Mouse (Mus musculus): Measurements from ENCODE around the gene Apoe. TPM values are rescaled to one million over a fixed set of nuclear protein-coding genes. Genes with fewer than 3 reads are reported as not detected.

Gene Apoe
- polyA plus RNA-seq, 1 experiment from 2014 or later: 4,229 TPM

GRCm38 (mm10) chr7:19668947-19669721, 29.9 kb downstream of the Apoe start:
- peaks cover 18% of the 10 kb centered on the region for H3K4me1 ChIP-seq (ENCODE audit: control insufficient read depth, low read depth, low read length)
- H3K4me3 ChIP-seq (ENCODE audit: low read depth, low read length): no peak overlapping the region
- no peaks in the 10 kb centered on the region for H3K36me3 ChIP-seq (ENCODE audit: control insufficient read depth, insufficient read depth)
- H3K4me2 ChIP-seq (ENCODE audit: low read depth, low read length): peak overlapping the region; percentile 42
- H3K9me3 ChIP-seq (replicated peaks; ENCODE audit: control insufficient read depth, low read length): no peaks in the 10 kb centered on the region
- WGBS (ENCODE audit: insufficient replicate concordance): 4% methylated on average over 10 of the region's 10 CpGs
- H3K27ac ChIP-seq (ENCODE audit: low read length): peak overlapping the region; percentile 88
- no peaks in the 10 kb centered on the region for H3K27me3 ChIP-seq (ENCODE audit: control insufficient read depth, insufficient read depth, low read depth, low read length)
- ATAC-seq (ENCODE audit: low read depth): peak; percentile 42
- peak overlapping the region; percentile 39; the same call in 1 of the 2 replicates for H3K9ac ChIP-seq (ENCODE audit: low read depth, low read length)

GRCm38 (mm10) chr7:19667434-19667833, 31.6 kb downstream of the Apoe start:
- no peaks in the 10 kb centered on the region for H3K9me3 ChIP-seq (replicated peaks; ENCODE audit: control insufficient read depth, low read length)
- peak overlapping the region; percentile 25 for H3K27ac ChIP-seq (ENCODE audit: low read length)
- WGBS (ENCODE audit: insufficient replicate concordance): 45% methylated on average over 2 of the region's 2 CpGs
- no peak overlapping the region for H3K4me3 ChIP-seq (ENCODE audit: low read depth, low read length)
- no peak overlapping the region for H3K9ac ChIP-seq (ENCODE audit: low read depth, low read length)
- no peaks in the 10 kb centered on the region for H3K27me3 ChIP-seq (ENCODE audit: control insufficient read depth, insufficient read depth, low read depth, low read length)
- ATAC-seq (ENCODE audit: low read depth): no peak
- no peak overlapping the region for H3K4me2 ChIP-seq (ENCODE audit: low read depth, low read length)
- H3K4me1 ChIP-seq (ENCODE audit: control insufficient read depth, low read depth, low read length): peaks cover 31% of the 10 kb centered on the region
- no peaks in the 10 kb centered on the region for H3K36me3 ChIP-seq (ENCODE audit: control insufficient read depth, insufficient read depth)

GRCm38 (mm10) chr7:19666750-19667149, 32.2 kb downstream of the Apoe start:
- H3K4me3 ChIP-seq (ENCODE audit: low read depth, low read length): no peak overlapping the region
- H3K27me3 ChIP-seq (ENCODE audit: control insufficient read depth, insufficient read depth, low read depth, low read length): no peaks in the 10 kb centered on the region
- H3K27ac ChIP-seq (ENCODE audit: low read length): peak overlapping the region; percentile 25
- no peak overlapping the region for H3K9ac ChIP-seq (ENCODE audit: low read depth, low read length)
- 68% methylated on average over 3 of the region's 3 CpGs for WGBS (ENCODE audit: insufficient replicate concordance)
- H3K36me3 ChIP-seq (ENCODE audit: control insufficient read depth, insufficient read depth): 0 out of 2 replicates have a peak, but pooled peaks cover 2% of the 10 kb centered on the region
- peaks cover 31% of the 10 kb centered on the region for H3K4me1 ChIP-seq (ENCODE audit: control insufficient read depth, low read depth, low read length)
- H3K9me3 ChIP-seq (replicated peaks; ENCODE audit: control insufficient read depth, low read length): no peaks in the 10 kb centered on the region
- ATAC-seq (ENCODE audit: low read depth): no peak
- H3K4me2 ChIP-seq (ENCODE audit: low read depth, low read length): no peak overlapping the region

- peak within 1 kb of the TSS; percentile 97 for H3K9ac ChIP-seq (ENCODE audit: low read depth, low read length)
- peak; percentile 89 for ATAC-seq (ENCODE audit: low read depth)
Observed at GRCm38 (mm10) chr7:19664955-19665841, 33.8 kb downstream of the Apoe start, which contains the start of gene Clptm1. Gene Clptm1 (minus strand): TSS chr7:19665033.

GRCm38 (mm10) chr7:19664455-19664954, 34.5 kb downstream of the Apoe start:
- H3K9ac ChIP-seq (ENCODE audit: low read depth, low read length): peak overlapping the region; percentile 97
- peak overlapping the region; percentile 98 for H3K4me3 ChIP-seq (ENCODE audit: low read depth, low read length)
- no peaks in the 10 kb centered on the region for H3K9me3 ChIP-seq (replicated peaks; ENCODE audit: control insufficient read depth, low read length)
- 0 out of 2 replicates have a peak, but pooled peaks cover 2% of the 10 kb centered on the region for H3K36me3 ChIP-seq (ENCODE audit: control insufficient read depth, insufficient read depth)
- peak; percentile 46 for ATAC-seq (ENCODE audit: low read depth)
- WGBS (ENCODE audit: insufficient replicate concordance): 0% methylated on average over 37 of the region's 37 CpGs
- H3K27ac ChIP-seq (ENCODE audit: low read length): peak overlapping the region; percentile 71
- H3K4me2 ChIP-seq (ENCODE audit: low read depth, low read length): peak overlapping the region; percentile 87
- no peaks in the 10 kb centered on the region for H3K27me3 ChIP-seq (ENCODE audit: control insufficient read depth, insufficient read depth, low read depth, low read length)
- peaks cover 31% of the 10 kb centered on the region for H3K4me1 ChIP-seq (ENCODE audit: control insufficient read depth, low read depth, low read length)

More at GRCm38 (mm10) chr7:19664955-19665841, 33.8 kb downstream of the Apoe start, which contains the start of gene Clptm1:
- Histone ChIP-seq H3K4me1 (ENCODE audit: control insufficient read depth, low read depth, low read length) (peaks cover 31% of the 10 kb centered on the region), H3K9me3 (replicated peaks; ENCODE audit: control insufficient read depth, low read length) (no peaks in the 10 kb centered on the region), H3K4me2 (ENCODE audit: low read depth, low read length) (peak within 1 kb of the TSS; percentile 87), H3K36me3 (ENCODE audit: control insufficient read depth, insufficient read depth) (0 out of 2 replicates have a peak, but pooled peaks cover 2% of the 10 kb centered on the region), H3K27ac (ENCODE audit: low read length) (peak within 1 kb of the TSS; percentile 95), H3K4me3 (ENCODE audit: low read depth, low read length) (peak within 1 kb of the TSS; percentile 98), H3K27me3 (ENCODE audit: control insufficient read depth, insufficient read depth, low read depth, low read length) (no peaks in the 10 kb centered on the region)
- under 1% methylated on average over 53 of the region's 63 CpGs for WGBS (ENCODE audit: insufficient replicate concordance)

DNA sequence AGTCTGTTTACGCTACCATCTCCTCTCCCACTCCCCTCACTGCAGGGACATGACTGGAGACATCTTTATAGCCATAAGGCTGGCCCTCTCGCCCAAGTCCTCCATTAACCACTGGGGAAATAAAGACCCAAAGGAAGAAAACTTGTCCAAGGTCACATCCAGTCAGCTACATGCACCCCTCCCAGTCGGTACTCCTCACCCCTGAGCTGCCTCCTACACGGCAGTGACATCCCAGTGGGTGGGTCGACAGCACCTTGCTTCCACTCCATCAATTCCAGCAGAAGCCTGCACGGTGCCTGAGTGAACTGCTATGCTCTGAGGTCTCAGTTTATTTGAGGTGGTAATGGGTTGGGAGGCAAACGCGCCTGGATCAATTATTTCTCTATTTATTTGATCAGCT, 35.0 kb downstream of the Apoe start:
- H3K27ac ChIP-seq (ENCODE audit: low read length): 0 out of 2 replicates have a peak overlapping the region, but pooled peaks have one; percentile 71
- no peak for ATAC-seq (ENCODE audit: low read depth)
- H3K4me3 ChIP-seq (ENCODE audit: low read depth, low read length): peak overlapping the region; percentile 98
- H3K27me3 ChIP-seq (ENCODE audit: control insufficient read depth, insufficient read depth, low read depth, low read length): no peaks in the 10 kb centered on the region
- peaks cover 25% of the 10 kb centered on the region for H3K4me1 ChIP-seq (ENCODE audit: control insufficient read depth, low read depth, low read length)
- H3K36me3 ChIP-seq (ENCODE audit: control insufficient read depth, insufficient read depth): 0 out of 2 replicates have a peak, but pooled peaks cover 2% of the 10 kb centered on the region
- no peaks in the 10 kb centered on the region for H3K9me3 ChIP-seq (replicated peaks; ENCODE audit: control insufficient read depth, low read length)
- 13% methylated on average over 8 of the region's 8 CpGs for WGBS (ENCODE audit: insufficient replicate concordance)
- peak overlapping the region; percentile 87 for H3K4me2 ChIP-seq (ENCODE audit: low read depth, low read length)
- peak overlapping the region; percentile 97 for H3K9ac ChIP-seq (ENCODE audit: low read depth, low read length)

DNA sequence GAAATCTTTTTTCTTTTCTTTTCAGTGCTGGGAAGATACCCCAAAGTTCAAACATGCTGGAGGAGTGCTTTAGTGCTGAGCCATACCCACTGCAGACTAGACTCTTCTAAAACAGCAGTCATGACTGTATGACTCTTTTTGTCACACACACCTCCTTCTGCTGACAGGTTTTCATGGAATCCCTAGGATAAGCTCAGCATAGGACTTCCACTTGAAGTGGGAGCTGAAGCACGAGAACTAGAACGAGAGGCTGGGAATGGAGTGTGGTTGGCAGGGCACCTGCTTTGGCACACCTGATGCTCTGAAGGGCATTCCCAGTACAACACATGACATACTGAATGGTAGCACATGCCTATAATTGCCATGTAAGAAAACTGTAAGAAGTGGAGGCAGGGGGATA, 46.4 kb downstream of the Apoe start:
- 93% methylated on average over 2 of the region's 2 CpGs for WGBS (ENCODE audit: insufficient replicate concordance)
- Histone ChIP-seq H3K36me3 (ENCODE audit: control insufficient read depth, insufficient read depth) (peaks cover 20% of the 10 kb centered on the region), H3K9ac (ENCODE audit: low read depth, low read length) (no peak overlapping the region), H3K9me3 (replicated peaks; ENCODE audit: control insufficient read depth, low read length) (no peaks in the 10 kb centered on the region), H3K4me1 (ENCODE audit: control insufficient read depth, low read depth, low read length) (peaks cover 10% of the 10 kb centered on the region), H3K27ac (ENCODE audit: low read length) (no peak overlapping the region), H3K4me2 (ENCODE audit: low read depth, low read length) (no peak overlapping the region), H3K27me3 (ENCODE audit: control insufficient read depth, insufficient read depth, low read depth, low read length) (no peaks in the 10 kb centered on the region), H3K4me3 (ENCODE audit: low read depth, low read length) (no peak overlapping the region)
- no peak for ATAC-seq (ENCODE audit: low read depth)

DNA sequence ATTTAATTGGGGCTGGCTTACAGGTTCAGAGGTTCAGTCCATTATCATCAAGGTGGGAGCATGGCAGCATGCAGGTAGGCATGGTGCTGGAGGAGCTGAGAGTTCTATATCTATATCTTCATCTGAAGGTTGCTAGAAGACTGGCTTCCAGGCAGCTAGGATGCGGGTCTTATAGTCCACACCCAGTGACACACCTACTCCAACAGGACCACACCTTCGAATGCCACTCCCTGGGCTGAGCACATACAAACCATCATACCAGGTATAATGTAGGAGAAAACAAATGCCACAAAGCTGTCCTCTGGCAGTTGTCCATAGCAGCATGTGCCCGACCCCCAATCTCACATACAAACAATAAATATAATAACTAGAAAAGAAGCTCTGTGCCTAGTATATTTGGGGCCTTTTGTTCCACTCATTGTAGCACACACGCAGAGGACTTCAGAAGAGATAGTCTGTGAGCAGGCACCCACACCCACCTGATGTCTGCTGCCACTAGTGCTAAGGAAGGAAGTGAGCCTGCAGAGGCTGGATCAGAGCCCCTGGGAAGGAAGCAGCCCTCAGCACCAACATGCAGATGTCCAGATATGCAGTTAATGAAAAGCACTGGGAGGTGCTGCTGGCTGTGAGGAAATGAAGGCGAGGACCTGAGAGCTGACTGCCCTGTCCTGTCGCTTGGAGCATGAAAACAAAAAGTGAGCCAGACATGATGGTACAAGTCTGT, 47.8 kb downstream of the Apoe start:
- H3K9ac ChIP-seq (ENCODE audit: low read depth, low read length): no peak overlapping the region
- no peak overlapping the region for H3K4me3 ChIP-seq (ENCODE audit: low read depth, low read length)
- H3K4me2 ChIP-seq (ENCODE audit: low read depth, low read length): peak overlapping the region; percentile 11; the same call in 1 of the 2 replicates
- 48% methylated on average over 6 of the region's 6 CpGs for WGBS (ENCODE audit: insufficient replicate concordance)
- H3K27me3 ChIP-seq (ENCODE audit: control insufficient read depth, insufficient read depth, low read depth, low read length): no peaks in the 10 kb centered on the region
- H3K9me3 ChIP-seq (replicated peaks; ENCODE audit: control insufficient read depth, low read length): no peaks in the 10 kb centered on the region
- peaks cover 10% of the 10 kb centered on the region for H3K4me1 ChIP-seq (ENCODE audit: control insufficient read depth, low read depth, low read length)
- H3K27ac ChIP-seq (ENCODE audit: low read length): peak overlapping the region; percentile 12; the same call in 1 of the 2 replicates
- ATAC-seq (ENCODE audit: low read depth): peak; percentile 50; the same call in 1 of the 2 replicates
- peaks cover 20% of the 10 kb centered on the region for H3K36me3 ChIP-seq (ENCODE audit: control insufficient read depth, insufficient read depth)

Data from liver, embryonic 16.5 days (tissue).